Mouse (Mus musculus) forebrain, embryonic 12.5 days (tissue): ENCODE data around the gene Sele. TPM values are rescaled to one million over a fixed set of nuclear protein-coding genes. Genes with fewer than 3 reads are reported as not detected.
"Not testable (repeated sequence)": the region's sequence is repeated elsewhere in the genome, so short reads cannot be mapped to it uniquely, and the experiment has no call there.

Experiments used
- ATAC-seq: fragments of 200-750 bp; cut with Nextera tagmentation; 2 replicates; pipeline ENCODE4 v1.8.0; 2017; ENCODE audit warnings: moderate TSS enrichment; ENCODE audit not compliant: low FRiP score
- H3K27ac ChIP-seq: fragments of 300-500 bp; sonication (generic); 2 replicates; pipeline ENCODE4 v1.5.1; 2016; ENCODE audit warnings: mild to moderate bottlenecking
- H3K27me3 ChIP-seq: fragments of 300-500 bp; sonication (generic); 2 replicates; pipeline ENCODE4 v1.6.1; 2016; ENCODE audit warnings: mild to moderate bottlenecking
- H3K36me3 ChIP-seq: fragments of 300-500 bp; sonication (generic); replicated peaks from 2 replicates; pipeline ENCODE4 v1.6.1; 2016; ENCODE audit warnings: mild to moderate bottlenecking
- H3K4me1 ChIP-seq: fragments of 300-500 bp; sonication (generic); 2 replicates; pipeline ENCODE4 v1.6.1; 2016
- H3K4me2 ChIP-seq: fragments of 300-500 bp; sonication (generic); 2 replicates; pipeline ENCODE4 v1.6.1; 2016; ENCODE audit warnings: mild to moderate bottlenecking, moderate library complexity
- H3K4me3 ChIP-seq: fragments of 300-500 bp; sonication (generic); replicated peaks from 2 replicates; pipeline ENCODE4 v1.5.1; 2016; ENCODE audit warnings: mild to moderate bottlenecking
- H3K9ac ChIP-seq: fragments of 300-500 bp; sonication (generic); 2 replicates; pipeline ENCODE4 v1.6.1; 2016; ENCODE audit warnings: mild to moderate bottlenecking
- H3K9me3 ChIP-seq: fragments of 300-500 bp; sonication (generic); 2 replicates; pipeline ENCODE4 v1.6.1; 2016
- WGBS: fragments of 180-500 bp; shearing (Covaris S2); methylation state at CpG from one replicate; pipeline ENCODE4 v1.1.7; 2016; 5-methylcytosine and 5-hydroxymethylcytosine counted together
- polyA plus RNA-seq: library from polyadenylated mRNA; unstranded; fragments of >200 nt; fragmentation: Nextera tagmentation; extraction: Ambion mirVana; gene quantifications from 2 replicates; pipeline ENCODE4 v1.2.1, GENCODE M21; 2016

Sele gene
- polyA plus RNA-seq = not detected in 2 replicates

- Histone ChIP-seq H3K4me3 (no peak within 1 kb of the TSS), H3K4me1 (no peaks in the 10 kb centered on the region), H3K36me3 (no peaks in the 10 kb centered on the region), H3K27me3 (no peaks in the 10 kb centered on the region), H3K9me3 (no peaks in the 10 kb centered on the region), H3K9ac (no peak within 1 kb of the TSS), H3K4me2 (no peak within 1 kb of the TSS), H3K27ac (no peak within 1 kb of the TSS)
- ATAC-seq = no peak
- 87% methylated on average over 5 of the region's 5 CpGs for WGBS
These were observed at the start of gene Sele for GRCm38 (mm10) chr1:164047934-164048333. TSS of gene Sele (plus strand) at chr1:164048234.

- Histone ChIP-seq H3K9ac (no peak overlapping the region), H3K4me3 (no peak overlapping the region), H3K36me3 (no peaks in the 10 kb centered on the region), H3K27ac (no peak overlapping the region), H3K4me1 (no peaks in the 10 kb centered on the region), H3K4me2 (no peak overlapping the region), H3K9me3 (no peaks in the 10 kb centered on the region), H3K27me3 (no peaks in the 10 kb centered on the region)
- 53% methylated on average over 6 of the region's 6 CpGs for WGBS
- ATAC-seq = no peak
These were observed 46.1 kb upstream of the Sele start for GRCm38 (mm10) chr1:164001831-164002452.

- Histone ChIP-seq H3K4me2 (no peak overlapping the region), H3K4me3 (no peak overlapping the region), H3K4me1 (no peaks in the 10 kb centered on the region), H3K9me3 (no peaks in the 10 kb centered on the region), H3K27me3 (no peaks in the 10 kb centered on the region), H3K36me3 (no peaks in the 10 kb centered on the region), H3K27ac (no peak overlapping the region), H3K9ac (no peak overlapping the region)
- no peak for ATAC-seq
- 85% methylated on average over 3 of the region's 3 CpGs for WGBS
These were observed 43.7 kb upstream of the Sele start for GRCm38 (mm10) chr1:164004311-164004710.

- Histone ChIP-seq H3K36me3 (no peaks in the 10 kb centered on the region), H3K4me1 (no peaks in the 10 kb centered on the region), H3K9me3 (no peaks in the 10 kb centered on the region), H3K4me3 (no peak overlapping the region), H3K27ac (no peak overlapping the region), H3K9ac (no peak overlapping the region), H3K27me3 (no peaks in the 10 kb centered on the region), H3K4me2 (no peak overlapping the region)
- no peak for ATAC-seq
- WGBS = 46% methylated on average over 2 of the region's 2 CpGs
These were observed 38.8 kb upstream of the Sele start for GRCm38 (mm10) chr1:164009235-164009634.

GRCm38 (mm10) chr1:164014616-164015015, 33.4 kb upstream of the Sele start:
- Histone ChIP-seq H3K4me2 (no peak overlapping the region), H3K9me3 (no peaks in the 10 kb centered on the region), H3K27me3 (no peaks in the 10 kb centered on the region), H3K4me1 (no peaks in the 10 kb centered on the region), H3K4me3 (no peak overlapping the region), H3K36me3 (no peaks in the 10 kb centered on the region), H3K9ac (no peak overlapping the region), H3K27ac (no peak overlapping the region)
- WGBS = 71% methylated on average over 1 of the region's 1 CpGs
- no peak for ATAC-seq

- no peaks in the 10 kb centered on the region for H3K36me3 ChIP-seq
- H3K27me3 ChIP-seq = no peaks in the 10 kb centered on the region
- 91% methylated on average over 16 of the region's 16 CpGs for WGBS
- no peak overlapping the region for H3K9ac ChIP-seq
- no peak overlapping the region for H3K27ac ChIP-seq
- H3K4me1 ChIP-seq = 0 out of 2 replicates have a peak, but pooled peaks cover 2% of the 10 kb centered on the region
- H3K9me3 ChIP-seq = no peaks in the 10 kb centered on the region
- ATAC-seq = no peak
- H3K4me2 ChIP-seq = no peak overlapping the region
- H3K4me3 ChIP-seq = no peak overlapping the region
These were observed 29.7 kb upstream of the Sele start for GRCm38 (mm10) chr1:164018221-164018896.

- no peaks in the 10 kb centered on the region for H3K36me3 ChIP-seq
These were observed 28.2 kb upstream of the Sele start for GRCm38 (mm10) chr1:164019789-164020188.

GRCm38 (mm10) chr1:164020746-164021145, 27.3 kb upstream of the Sele start:
- H3K4me3 ChIP-seq = not testable (repeated sequence)

More at GRCm38 (mm10) chr1:164019789-164020188, 28.2 kb upstream of the Sele start:
- H3K9ac ChIP-seq = no peak overlapping the region
- H3K27ac ChIP-seq = no peak overlapping the region
- H3K9me3 ChIP-seq = no peaks in the 10 kb centered on the region
- H3K4me2 ChIP-seq = no peak overlapping the region
- H3K4me1 ChIP-seq = 0 out of 2 replicates have a peak, but pooled peaks cover 2% of the 10 kb centered on the region
- 46% methylated on average over 6 of the region's 6 CpGs for WGBS
- H3K27me3 ChIP-seq = no peaks in the 10 kb centered on the region
- H3K4me3 ChIP-seq = no peak overlapping the region
- ATAC-seq = no peak

GRCm38 (mm10) chr1:164022106-164022505, 25.9 kb upstream of the Sele start:
- not testable (repeated sequence) for H3K4me2 ChIP-seq, ATAC-seq, H3K4me1 ChIP-seq, H3K36me3 ChIP-seq, H3K9me3 ChIP-seq, H3K9ac ChIP-seq, H3K4me3 ChIP-seq, H3K27ac ChIP-seq, H3K27me3 ChIP-seq
- WGBS = 81% methylated on average over 5 of the region's 5 CpGs

More at GRCm38 (mm10) chr1:164020746-164021145, 27.3 kb upstream of the Sele start:
- not testable (repeated sequence) for H3K27me3 ChIP-seq, ATAC-seq, H3K27ac ChIP-seq, H3K36me3 ChIP-seq, H3K9ac ChIP-seq, H3K4me2 ChIP-seq, H3K4me1 ChIP-seq, H3K9me3 ChIP-seq
- WGBS = 85% methylated on average over 3 of the region's 3 CpGs

- no peaks in the 10 kb centered on the region for H3K4me1 ChIP-seq
- H3K27me3 ChIP-seq = no peaks in the 10 kb centered on the region
- H3K9me3 ChIP-seq = no peaks in the 10 kb centered on the region
- WGBS = 86% methylated on average over 4 of the region's 4 CpGs
- no peak overlapping the region for H3K27ac ChIP-seq
- no peak overlapping the region for H3K4me3 ChIP-seq
- no peak overlapping the region for H3K4me2 ChIP-seq
- H3K9ac ChIP-seq = no peak overlapping the region
- no peaks in the 10 kb centered on the region for H3K36me3 ChIP-seq
- no peak for ATAC-seq
These were observed 22.3 kb upstream of the Sele start for GRCm38 (mm10) chr1:164025685-164026084.

GRCm38 (mm10) chr1:164027416-164027815, 20.6 kb upstream of the Sele start:
- no peaks in the 10 kb centered on the region for H3K9me3 ChIP-seq
- no peak overlapping the region for H3K9ac ChIP-seq
- no peaks in the 10 kb centered on the region for H3K4me1 ChIP-seq
- H3K36me3 ChIP-seq = no peaks in the 10 kb centered on the region
- no peaks in the 10 kb centered on the region for H3K27me3 ChIP-seq
- H3K27ac ChIP-seq = no peak overlapping the region
- 57% methylated on average over 5 of the region's 5 CpGs for WGBS
- no peak for ATAC-seq
- H3K4me3 ChIP-seq = no peak overlapping the region
- H3K4me2 ChIP-seq = no peak overlapping the region

GRCm38 (mm10) chr1:164040385-164041135, 7.5 kb upstream of the Sele start:
- Histone ChIP-seq H3K9me3 (no peaks in the 10 kb centered on the region), H3K4me3 (no peak overlapping the region), H3K36me3 (no peaks in the 10 kb centered on the region), H3K27ac (no peak overlapping the region), H3K4me2 (no peak overlapping the region), H3K27me3 (no peaks in the 10 kb centered on the region), H3K9ac (no peak overlapping the region), H3K4me1 (no peaks in the 10 kb centered on the region)
- ATAC-seq = no peak
- 78% methylated on average over 10 of the region's 10 CpGs for WGBS
